Mouse (Mus musculus): ENCODE measurements at regions not wholly inside any gene's neighbourhood (a gene's known extent, or its start where the extent isn't known, plus 50 kb on each side); places are given as distances from the start of the nearest gene placed in this dataset.

DNA sequence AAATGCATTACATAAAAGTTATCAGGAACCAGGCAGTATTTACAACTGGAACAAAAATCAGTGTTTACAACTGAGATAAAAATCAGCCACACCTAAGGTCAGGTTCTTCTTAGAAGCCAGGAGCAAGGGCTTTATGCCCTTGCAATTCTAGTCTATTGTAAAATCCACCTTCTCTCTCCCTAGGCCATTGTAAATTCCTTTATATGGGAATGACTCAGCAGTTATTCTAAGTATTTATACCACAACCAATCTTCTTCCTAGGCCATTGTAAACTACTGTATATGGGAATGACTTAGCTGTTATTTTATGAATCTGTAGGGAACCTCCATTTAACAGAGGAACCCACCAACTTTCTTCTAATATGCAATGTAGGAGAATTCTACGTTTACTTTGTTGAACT lies 772.6 kb upstream of the Adam24 start:
- no peak for TF ChIP-seq CHD2 (IDR thresholded peaks at IDR 0.05; ENCODE audit: low read depth, low read length)
- TF ChIP-seq ZNF384 (IDR thresholded peaks at IDR 0.05; ENCODE audit: low read depth, low read length): no peak
- TF ChIP-seq HCFC1 (IDR thresholded peaks at IDR 0.05; ENCODE audit: borderline replicate concordance, insufficient read depth, low read length): no peak

Data from ES-E14 (cell line).